Mouse (Mus musculus) heart, adult 9 months (tissue): ENCODE measurements at regions not wholly inside any gene's neighbourhood (a gene's known extent, or its start where the extent isn't known, plus 50 kb on each side); places are given as distances from the start of the nearest gene placed in this dataset.

Experiments
- DNase-seq, 2 experiments: peaks; one replicate each; pipeline ENCODE4 v3.0.0; 2022; ENCODE audit warnings: low spot score in 2 of 2

DNA sequence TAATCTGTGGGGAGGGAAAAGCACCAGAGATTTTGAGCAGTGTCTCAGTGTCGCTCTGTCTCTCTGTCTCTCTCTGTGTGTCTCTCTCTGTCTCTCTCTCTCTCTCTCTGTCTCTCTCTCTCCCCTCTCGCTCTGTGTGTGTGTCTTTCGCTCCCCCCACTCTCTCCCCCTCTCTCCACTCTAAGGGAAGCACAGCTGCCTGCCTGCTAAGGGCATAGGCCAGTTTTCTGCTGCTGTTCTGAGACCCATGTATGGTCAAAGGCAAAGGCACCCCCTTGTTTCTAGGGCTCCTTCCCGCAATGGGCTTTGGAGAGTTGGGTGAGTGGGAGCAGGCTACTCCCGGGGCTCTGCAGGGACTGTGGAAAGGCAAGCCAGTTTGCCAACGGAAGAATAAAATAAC is 192.2 kb downstream of the Lmo4 start:
- no peak for DNase-seq

DNA sequence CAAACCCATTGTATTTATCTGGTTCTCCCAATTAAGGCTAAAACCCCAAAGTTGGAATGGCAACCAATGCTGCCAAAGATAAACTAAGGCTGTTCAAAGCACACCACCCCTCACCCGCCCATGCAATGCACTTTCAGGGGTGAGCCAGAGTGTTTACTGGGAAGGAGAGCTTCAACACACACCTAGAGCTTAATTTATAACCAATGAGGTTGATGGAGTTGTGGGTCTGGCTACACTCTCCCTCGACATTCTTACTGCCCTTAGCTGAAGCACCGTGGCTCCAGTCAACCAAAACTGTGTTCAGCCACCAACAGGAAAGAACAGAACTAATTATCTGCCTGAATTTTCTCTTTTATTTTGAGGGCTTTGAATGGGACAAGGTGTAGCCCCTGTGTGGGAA is 192.8 kb downstream of the Lmo4 start:
- DNase-seq, result no peak

DNA sequence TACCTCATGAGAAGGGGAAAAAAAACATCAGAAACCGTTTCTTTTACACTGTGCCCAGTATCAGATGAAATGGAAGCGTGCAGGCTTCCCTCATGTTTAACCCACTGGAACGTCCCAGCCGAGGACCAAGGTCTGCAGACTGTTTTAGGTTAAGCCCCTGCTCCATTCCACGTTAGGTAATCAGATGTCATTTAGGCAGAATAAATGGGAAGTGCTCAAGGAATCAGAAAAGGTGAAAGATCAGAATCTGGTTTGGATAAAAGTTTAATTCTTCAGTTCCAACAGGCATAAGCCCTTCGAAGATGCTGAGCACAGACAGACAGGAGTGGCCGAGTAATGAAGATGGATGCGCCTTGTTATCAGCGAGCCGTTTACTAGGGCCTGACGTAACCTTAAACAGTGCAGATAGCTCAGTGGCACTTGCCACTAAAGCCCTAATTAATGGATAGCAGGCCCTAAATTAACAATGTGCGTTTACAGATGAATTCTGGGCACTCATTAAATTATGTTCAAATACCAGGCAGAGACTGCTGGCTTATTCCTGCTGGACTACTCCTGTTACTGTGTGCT is 193.5 kb downstream of the Lmo4 start:
- no peak for DNase-seq

GRCm38 (mm10) chr3:144010558-144010957 is 194.5 kb downstream of the Lmo4 start:
- DNase-seq, result no peak

DNA sequence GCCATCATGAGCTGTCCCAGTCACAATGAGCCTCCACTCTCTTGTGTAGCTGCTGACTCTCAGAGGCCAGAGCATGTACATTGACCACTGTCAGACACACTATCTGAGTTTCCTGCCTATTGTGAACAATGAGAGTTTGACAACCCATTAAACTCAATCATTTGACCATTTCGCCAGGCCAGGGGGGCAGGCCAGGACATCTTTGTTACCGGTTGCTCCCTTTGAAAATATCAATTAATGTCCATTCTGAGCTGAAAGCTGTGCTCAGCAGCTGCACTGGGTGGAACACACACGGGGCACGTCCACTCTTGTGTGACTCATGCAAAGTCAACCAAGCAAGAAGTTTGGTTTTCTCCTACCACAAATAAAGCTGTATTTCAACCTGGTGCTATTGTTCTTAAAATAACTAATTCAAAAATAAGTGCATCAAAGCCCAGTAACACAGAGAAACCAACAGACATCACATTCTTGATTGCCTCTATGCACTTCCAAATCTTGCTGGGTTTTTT is 197.9 kb downstream of the Lmo4 start:
- DNase-seq, result no peak

GRCm38 (mm10) chr3:143997909-143998308 is 207.1 kb downstream of the Lmo4 start:
- no peak for DNase-seq

DNA sequence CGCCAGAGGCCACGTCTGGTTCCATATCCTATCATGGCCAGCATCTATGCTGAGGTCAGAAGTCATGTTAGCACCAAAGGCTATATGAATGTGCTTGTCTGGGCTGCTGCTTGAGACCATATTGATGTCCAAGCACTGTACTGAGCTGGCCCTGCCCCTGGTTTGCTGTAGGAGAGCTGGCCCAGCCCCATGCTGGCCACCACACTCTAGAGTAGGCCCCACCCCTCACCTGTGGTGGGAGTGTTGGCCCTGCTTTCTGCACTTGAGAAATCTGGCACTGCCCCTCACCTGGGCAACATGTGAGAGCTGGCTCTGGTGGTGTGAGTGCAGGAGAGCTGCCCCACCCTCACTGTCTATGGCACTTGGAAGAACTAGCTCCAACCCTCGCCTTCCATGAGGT is 210.0 kb downstream of the Lmo4 start:
- no peak for DNase-seq

DNA sequence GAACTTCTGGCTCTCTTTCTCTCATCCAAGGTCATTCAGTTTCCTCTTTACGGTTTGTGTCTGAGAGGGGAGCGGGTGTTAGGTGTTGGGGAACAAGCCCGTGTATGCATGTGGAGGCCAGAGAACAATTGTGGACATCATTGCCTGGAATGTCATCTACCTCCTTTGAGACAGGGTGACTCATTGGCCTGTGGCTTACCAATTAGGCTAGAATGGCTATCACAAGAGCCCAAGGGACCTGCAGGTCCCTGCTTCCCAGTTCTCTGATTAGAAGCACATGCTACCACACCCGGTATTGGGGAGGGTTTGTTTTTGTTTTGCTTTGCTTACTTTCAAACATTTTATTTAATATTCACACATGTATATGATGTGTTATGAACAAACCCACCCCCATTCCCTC is 216.0 kb downstream of the Lmo4 start:
- no peak for DNase-seq

GRCm38 (mm10) chr3:143988037-143988436 is 217.0 kb downstream of the Lmo4 start:
- no peak for DNase-seq

GRCm38 (mm10) chr3:143986798-143987197 is 218.2 kb downstream of the Lmo4 start:
- no peak for DNase-seq

DNA sequence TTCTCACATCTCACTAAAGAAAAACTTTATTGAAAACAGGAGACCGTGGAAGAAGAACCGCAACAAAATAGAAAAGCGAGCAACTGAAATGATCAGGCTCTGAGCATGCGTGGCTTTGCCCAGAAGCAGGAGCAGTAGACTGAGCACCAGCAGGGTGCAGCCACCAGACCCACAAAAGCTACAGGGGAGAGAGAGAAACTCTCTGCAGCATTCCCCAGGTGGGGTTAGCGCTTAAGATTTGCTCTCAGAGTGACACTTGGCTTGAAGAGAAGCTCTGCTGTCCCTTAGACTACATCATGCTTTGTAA is 218.9 kb downstream of the Lmo4 start:
- no peak for DNase-seq

- DNase-seq, result no peak
Measured at GRCm38 (mm10) chr3:143985349-143986199, 219.4 kb downstream of the Lmo4 start.

DNA sequence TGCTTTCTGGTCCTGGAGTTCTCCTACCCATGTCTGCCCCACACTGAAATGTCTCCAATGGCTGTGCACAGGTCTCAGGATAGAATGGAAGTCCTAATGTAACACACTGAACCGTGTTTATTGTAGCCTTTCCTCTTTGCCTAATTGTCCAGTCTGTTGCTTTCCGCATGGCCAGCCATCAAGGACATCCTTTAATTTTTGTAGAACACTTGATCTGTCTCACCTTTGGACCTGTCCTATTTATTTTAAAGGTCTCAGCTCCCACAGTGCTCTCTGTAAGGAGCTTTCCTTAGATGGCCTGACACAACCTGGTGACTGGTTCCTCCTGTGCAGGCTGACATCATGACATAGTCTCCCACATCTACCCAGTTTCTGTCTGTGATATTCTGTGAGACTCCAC is 226.3 kb downstream of the Lmo4 start:
- DNase-seq, result no peak

- DNase-seq, result no peak
Measured at GRCm38 (mm10) chr3:143977886-143978447, 227.1 kb downstream of the Lmo4 start.

- no peak for DNase-seq
Measured at GRCm38 (mm10) chr3:143973582-143973981, 231.4 kb downstream of the Lmo4 start.

GRCm38 (mm10) chr3:143972351-143972750 is 232.7 kb downstream of the Lmo4 start:
- DNase-seq, result no peak

GRCm38 (mm10) chr3:143970771-143971170 is 234.2 kb downstream of the Lmo4 start:
- no peak for DNase-seq

DNA sequence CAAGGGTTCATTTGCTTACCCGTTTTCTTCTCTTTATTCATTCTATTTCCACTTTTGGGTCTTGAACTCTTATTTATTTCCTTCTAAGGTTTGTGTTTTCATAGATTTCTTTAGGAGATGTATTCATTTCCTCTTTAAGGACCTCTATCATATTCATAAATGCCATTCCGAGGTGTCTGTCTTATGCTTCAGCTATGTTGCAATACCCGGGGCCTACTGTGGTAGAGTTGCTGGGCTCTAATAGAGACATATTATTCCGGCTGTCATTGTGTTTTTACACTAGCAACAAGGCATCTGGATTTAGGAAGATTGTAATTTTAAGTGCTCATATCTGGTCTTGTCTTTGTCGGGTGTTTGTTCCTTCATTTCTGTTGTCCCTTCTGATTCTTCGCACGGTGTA is 249.5 kb downstream of the Lmo4 start:
- DNase-seq, result no peak

DNA sequence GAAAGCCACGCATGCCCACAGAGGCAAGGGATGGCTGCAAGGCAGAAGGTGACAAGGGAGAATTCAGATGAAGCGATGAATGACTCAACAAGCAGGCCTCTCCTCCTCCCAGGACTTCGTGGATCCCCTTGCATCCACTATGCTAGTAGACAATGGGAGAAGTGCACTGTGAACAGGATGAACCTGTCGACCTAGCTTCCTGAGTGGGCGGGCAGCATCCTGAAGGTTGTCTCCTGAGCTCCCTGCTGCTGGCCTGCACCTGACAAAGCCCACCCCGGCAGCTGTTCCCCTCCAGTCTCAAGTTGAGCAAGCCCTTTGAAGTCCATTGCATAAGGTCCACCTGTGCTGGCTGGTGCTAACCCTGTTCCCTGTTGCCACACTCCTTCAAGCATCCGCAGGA is 250.2 kb downstream of the Lmo4 start:
- DNase-seq, result no peak

DNA sequence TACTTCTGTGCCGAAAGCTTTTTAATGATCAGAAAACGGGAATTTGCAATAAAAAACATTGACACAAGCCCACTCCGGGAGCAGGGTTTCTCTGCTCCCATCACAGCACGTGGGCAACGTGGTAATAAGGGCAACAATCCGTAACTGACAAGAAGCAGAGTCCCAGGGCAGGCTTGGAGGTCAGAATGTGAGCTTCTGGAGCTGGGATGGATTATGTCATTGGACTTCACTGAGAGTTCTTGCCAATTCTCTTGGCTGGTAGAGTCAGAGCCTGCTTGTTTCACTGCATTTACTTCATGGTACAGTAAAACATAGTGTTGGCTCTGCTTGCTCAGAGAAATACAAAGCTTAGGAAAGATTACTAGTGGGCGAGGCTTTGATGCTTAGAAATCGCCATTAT is 252.7 kb downstream of the Lmo4 start:
- no peak for DNase-seq

DNA sequence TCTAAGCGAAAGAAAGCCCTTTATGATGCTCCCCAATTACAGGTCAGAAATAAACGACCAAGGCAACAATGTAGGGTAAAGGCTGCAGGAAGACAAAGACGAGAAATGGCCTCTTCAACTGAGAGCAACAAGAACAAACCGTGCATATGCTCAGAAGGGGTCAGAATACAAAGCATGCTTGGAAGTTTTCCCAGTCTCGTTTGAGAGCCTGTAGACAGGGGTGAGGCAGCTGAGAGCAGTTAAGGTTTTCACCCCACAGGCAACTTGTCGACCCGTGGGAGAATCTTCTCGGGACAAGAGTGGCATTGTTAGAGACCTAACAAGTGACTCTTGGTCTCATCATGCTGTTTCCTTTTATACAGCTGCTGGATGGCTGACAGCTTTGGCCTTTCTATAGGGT is 255.4 kb downstream of the Lmo4 start:
- DNase-seq, result no peak

DNA sequence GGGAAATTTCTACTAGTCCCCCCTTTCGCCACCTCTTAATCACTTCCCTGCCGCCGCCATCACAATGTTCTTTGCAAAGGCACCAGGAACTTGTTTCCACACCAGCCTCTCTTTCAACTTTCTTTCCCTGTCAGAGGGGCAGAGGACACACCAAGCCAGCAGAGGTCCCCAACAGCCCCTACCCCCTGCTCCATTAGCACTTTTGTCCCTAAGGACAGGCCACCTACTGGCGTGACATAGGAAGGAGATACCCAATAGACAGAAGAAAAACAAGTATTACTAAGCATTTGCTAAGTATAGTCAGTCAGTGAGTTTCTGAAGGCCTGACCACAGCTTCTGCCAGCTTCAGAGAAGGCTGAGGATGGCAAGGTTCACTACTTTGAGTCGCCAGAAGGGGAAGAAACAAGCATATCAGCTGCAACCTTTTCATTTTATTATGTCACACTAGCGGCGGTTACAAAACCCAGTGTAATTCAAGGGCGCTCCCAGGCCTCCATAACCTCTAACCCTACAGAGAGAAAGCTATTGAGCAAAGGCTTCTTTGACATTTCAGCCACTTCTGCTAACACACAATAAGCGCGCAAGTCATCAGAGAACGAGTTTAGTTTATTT is 255.9 kb downstream of the Lmo4 start:
- no peak for DNase-seq

DNA sequence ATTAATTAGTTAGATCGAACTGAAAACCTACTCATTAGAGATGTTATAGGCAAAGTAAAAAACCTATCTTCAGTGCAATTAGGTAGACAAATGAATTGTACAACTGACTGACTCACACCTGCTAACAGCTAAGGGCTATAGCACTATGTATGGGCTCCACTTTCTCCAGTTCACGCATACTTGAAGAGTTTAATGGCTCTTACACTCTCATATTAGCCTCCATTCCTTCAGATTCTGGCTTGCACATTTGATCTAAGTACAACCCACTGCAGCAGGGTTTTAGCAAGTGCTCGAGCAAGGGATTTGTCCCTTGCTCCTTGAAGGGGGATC is 257.1 kb downstream of the Lmo4 start:
- DNase-seq, result no peak
